ENCODE assay signal across 8 mouse cellular contexts in the genomic region with DNA sequence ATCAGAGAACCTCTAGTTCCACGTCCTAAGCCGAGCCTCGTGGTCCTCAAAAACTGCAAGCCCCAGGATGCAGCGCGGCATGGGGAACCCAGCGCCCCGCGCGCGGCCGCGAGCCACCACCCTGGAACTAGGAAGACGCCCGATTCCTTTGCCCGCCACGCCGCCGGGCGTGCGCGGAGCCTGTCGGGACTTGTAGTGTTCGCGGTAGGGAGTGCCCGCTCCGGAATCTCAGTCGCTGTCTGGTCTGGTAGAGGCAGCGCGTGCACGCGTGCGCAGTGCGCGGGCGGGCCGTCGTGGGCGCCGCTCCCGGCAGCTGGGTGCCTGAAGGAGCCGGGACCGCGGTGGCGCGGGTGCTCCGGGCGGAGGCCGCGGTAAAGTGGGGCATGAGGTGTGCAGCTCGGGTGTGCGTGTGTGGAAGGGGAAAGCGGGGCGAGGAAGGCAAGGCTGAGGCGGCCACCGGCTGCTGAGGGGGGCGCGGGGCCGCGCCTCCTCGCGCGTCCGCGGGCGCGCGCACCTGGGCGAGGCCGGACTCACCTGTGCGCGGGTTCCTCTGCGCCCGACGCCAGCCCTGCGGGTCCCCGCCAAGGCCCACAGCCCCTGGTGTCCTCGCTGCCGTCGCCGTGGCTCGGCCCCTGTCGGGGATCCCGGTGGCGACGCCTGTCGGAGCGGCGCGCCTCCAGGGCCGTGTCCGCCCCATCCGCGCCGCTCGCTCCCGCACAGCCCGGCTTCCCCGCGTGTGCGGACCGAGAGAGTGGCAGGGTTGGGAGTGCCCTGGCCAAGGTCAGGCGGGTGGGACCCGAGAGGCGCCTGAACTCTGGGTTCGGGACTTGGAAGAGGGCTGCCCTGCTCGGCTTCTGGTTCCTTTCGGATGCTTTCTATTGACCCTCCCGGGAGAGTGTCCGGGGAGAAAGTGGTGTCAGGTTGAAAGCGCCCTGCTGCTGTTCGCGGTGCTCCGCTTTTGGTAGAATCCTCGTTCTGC. TPM values are rescaled to one million over a fixed set of nuclear protein-coding genes. Genes with fewer than 3 reads are reported as not detected.
DNase-seq lines count a peak whose midpoint lies in the region; ATAC-seq lines count a peak whose summit lies in the region.

A gene (plus strand): TSS at position 144 of the 979 bp plus-strand sequence.

- ATAC-seq in embryonic facial prominence, embryonic 11.5 days (replicated peaks; ENCODE audit: insufficient number of reproducible peaks, low FRiP score, low TSS enrichment, low read depth) = peak; percentile 98
- peak; percentile 97 for ATAC-seq in midbrain, embryonic 12.5 days (ENCODE audit: low FRiP score, low read depth)
- no peak for ATAC-seq in erythroid progenitor cell, adult 5-6 weeks (replicated peaks; ENCODE audit: low FRiP score, poor library complexity, severe bottlenecking)

- no peaks in the 10 kb centered on the region for H3K4me1 ChIP-seq in embryonic facial prominence, embryonic 11.5 days (ENCODE audit: control insufficient read depth, insufficient read depth, low read length)
- H3K4me1 ChIP-seq in limb, embryonic 10.5 days = peaks cover 21% of the 10 kb centered on the region; the same call in 1 of the 2 replicates
- peaks cover 7% of the 10 kb centered on the region for H3K4me1 ChIP-seq in midbrain, embryonic 12.5 days

- H3K27me3 ChIP-seq in embryonic facial prominence, embryonic 11.5 days (ENCODE audit: control insufficient read depth, insufficient read depth, low read length) = no peaks in the 10 kb centered on the region
- peaks cover 4% of the 10 kb centered on the region; the same call in 1 of the 2 replicates for H3K27me3 ChIP-seq in limb, embryonic 10.5 days (ENCODE audit: low read depth, poor library complexity, severe bottlenecking)
- peaks cover 19% of the 10 kb centered on the region for H3K27me3 ChIP-seq in midbrain, embryonic 12.5 days

- peak within 1 kb of the TSS; percentile 87 for H3K4me3 ChIP-seq in embryonic facial prominence, embryonic 11.5 days (ENCODE audit: low read depth, low read length)
- H3K4me3 ChIP-seq in limb, embryonic 10.5 days = peak within 1 kb of the TSS; percentile 88
- peak within 1 kb of the TSS; percentile 74 for H3K4me3 ChIP-seq in midbrain, embryonic 12.5 days

- DNase-seq in adrenal gland, postnatal 25 days = peak; percentile 95
- DNase-seq in embryonic facial prominence, embryonic 11.5 days (ENCODE audit: low spot score) = peak; percentile 98
- peak; percentile 96 to 99 for DNase-seq in heart, adult 18-20 months
- DNase-seq in kidney, adult 18-20 months = peak; percentile 96
- peak; percentile 95 for DNase-seq in limb, embryonic 10.5 days (ENCODE audit: low spot score)
- DNase-seq in skeletal muscle tissue, adult 2 months (ENCODE audit: low read depth, low spot score) = peak; percentile 97

- peak within 1 kb of the TSS; percentile 76 for H3K4me2 ChIP-seq in embryonic facial prominence, embryonic 11.5 days (ENCODE audit: low read depth, low read length)
- peak within 1 kb of the TSS; percentile 64 for H3K4me2 ChIP-seq in midbrain, embryonic 12.5 days (replicated peaks)

- H3K9ac ChIP-seq in embryonic facial prominence, embryonic 11.5 days (replicated peaks; ENCODE audit: low read length) = peak within 1 kb of the TSS; percentile 76
- H3K9ac ChIP-seq in midbrain, embryonic 12.5 days (replicated peaks) = peak within 1 kb of the TSS; percentile 72

- H3K27ac ChIP-seq in embryonic facial prominence, embryonic 11.5 days (replicated peaks; ENCODE audit: low read depth, low read length) = 0 out of 2 replicates have a peak within 1 kb of the TSS, but pooled peaks have one; percentile 23
- H3K27ac ChIP-seq in limb, embryonic 10.5 days = peak within 1 kb of the TSS; percentile 92
- H3K27ac ChIP-seq in midbrain, embryonic 12.5 days (replicated peaks) = peak within 1 kb of the TSS; percentile 75

- H3K36me3 ChIP-seq in embryonic facial prominence, embryonic 11.5 days (replicated peaks; ENCODE audit: control insufficient read depth, insufficient read depth, low read depth, low read length) = no peaks in the 10 kb centered on the region
- H3K36me3 ChIP-seq in limb, embryonic 10.5 days = no peaks in the 10 kb centered on the region
- H3K36me3 ChIP-seq in midbrain, embryonic 12.5 days = no peaks in the 10 kb centered on the region

- no peaks in the 10 kb centered on the region for H3K9me3 ChIP-seq in embryonic facial prominence, embryonic 11.5 days (replicated peaks; ENCODE audit: control insufficient read depth, low read length)
- H3K9me3 ChIP-seq in limb, embryonic 10.5 days (replicated peaks) = no peaks in the 10 kb centered on the region
- H3K9me3 ChIP-seq in midbrain, embryonic 12.5 days = no peaks in the 10 kb centered on the region

- under 1% methylated on average over 114 of the region's 114 CpGs for WGBS in embryonic facial prominence, embryonic 11.5 days
- WGBS in limb, embryonic 10.5 days = under 1% methylated on average over 111 of the region's 114 CpGs
- WGBS in midbrain, embryonic 12.5 days = under 1% methylated on average over 107 of the region's 114 CpGs

RNA-seq across cellular contexts. Expression of the gene that starts here (rescaled TPM):
- total RNA-seq in adrenal gland, postnatal 25 days (2021) = 26.7 and 32.6 TPM in 2 replicates
- 30.5 and 32.7 TPM in 2 replicates for polyA plus RNA-seq in embryonic facial prominence, embryonic 11.5 days (2014; fragmentation: Nextera tagmentation; extraction: Ambion mirVana)
- 10 to 100 TPM; 34.3 to 36.6 TPM for total RNA-seq in heart, adult 18-20 months (2021)
- 27.5 and 31.3 TPM in 2 replicates for polyA plus RNA-seq in limb, embryonic 10.5 days (2016; fragmentation: Nextera tagmentation; extraction: Ambion mirVana)
- polyA plus RNA-seq in midbrain, embryonic 12.5 days (2016; fragmentation: Nextera tagmentation; extraction: Ambion mirVana) = 43.8 and 46.9 TPM in 2 replicates
- 2.9 TPM in 2 replicates for total RNA-seq in erythroid progenitor cell, adult 5-6 weeks (2015; ENCODE audit: low replicate concordance)
- total RNA-seq in erythroid progenitor cell, adult 5-6 weeks (2017; ENCODE audit: low replicate concordance) = 1.9 and 3.4 TPM in 2 replicates

Comparison
In these comparisons a context has a peak if more than half of its experiments do, and no peak if none do; other contexts are left out.
1. H3K27ac ChIP-seq: peak in every context shown above with its lines; median percentile 92 in limb, embryonic 10.5 days; 75 in midbrain, embryonic 12.5 days; 23 in embryonic facial prominence, embryonic 11.5 days.